Mouse (Mus musculus) lung, embryonic 16.5 days (tissue): ENCODE results near the gene Tnik. TPM values are rescaled to one million over a fixed set of nuclear protein-coding genes. Genes with fewer than 3 reads are reported as not detected.

ENCODE experiments used
- ATAC-seq: fragments of 200-750 bp; cut with Nextera tagmentation; 2 replicates; pipeline ENCODE4 v1.8.0; 2017; ENCODE audit warnings: low read depth, mild to moderate bottlenecking, moderate library complexity
- H3K27ac ChIP-seq: fragments of 300-500 bp; sonication (generic); 2 replicates; pipeline ENCODE4 v1.5.1; 2014; ENCODE audit warnings: mild to moderate bottlenecking, control low read depth, low read length
- H3K27me3 ChIP-seq: fragments of 300-500 bp; sonication (generic); 2 replicates; pipeline ENCODE4 v1.6.1; 2014; ENCODE audit warnings: low read depth, low read length, mixed read lengths; ENCODE audit not compliant: control insufficient read depth, insufficient read depth
- H3K36me3 ChIP-seq: fragments of 300-500 bp; sonication (generic); 2 replicates; pipeline ENCODE4 v1.6.1; 2014; ENCODE audit warnings: low read length; ENCODE audit not compliant: control insufficient read depth, insufficient read depth
- H3K4me1 ChIP-seq: fragments of 300-500 bp; sonication (generic); replicated peaks from 2 replicates; pipeline ENCODE4 v1.6.1; 2014; ENCODE audit warnings: low read length, mixed read lengths; ENCODE audit not compliant: control insufficient read depth, insufficient read depth
- H3K4me2 ChIP-seq: fragments of 300-500 bp; sonication (generic); 2 replicates; pipeline ENCODE4 v1.6.1; 2014; ENCODE audit warnings: low read depth, low read length, control low read depth
- H3K4me3 ChIP-seq: fragments of 300-500 bp; sonication (generic); 2 replicates; pipeline ENCODE4 v1.5.1; 2014; ENCODE audit warnings: mild to moderate bottlenecking, low read length, control low read depth
- H3K9ac ChIP-seq: fragments of 300-500 bp; sonication (generic); 2 replicates; pipeline ENCODE4 v1.6.1; 2014; ENCODE audit warnings: low read length, control low read depth
- H3K9me3 ChIP-seq: fragments of 300-500 bp; sonication (generic); 2 replicates; pipeline ENCODE4 v1.6.1; 2016; ENCODE audit warnings: low read length; ENCODE audit not compliant: control insufficient read depth
- WGBS: fragments of 180-500 bp; shearing (Covaris S2); extraction: QIAGEN DNeasy Blood & Tissue Kit; methylation state at CpG from one replicate; pipeline ENCODE4 v1.1.7; 2014; 5-methylcytosine and 5-hydroxymethylcytosine counted together
- polyA plus RNA-seq: library from polyadenylated mRNA; unstranded; fragments of >200 nt; fragmentation: Nextera tagmentation; extraction: Ambion mirVana; gene quantifications from 2 replicates; pipeline ENCODE4 v1.2.1, GENCODE M21; 2015

The Tnik gene
- polyA plus RNA-seq, 1 experiment from 2014 or later = 10.4 TPM

- no peaks in the 10 kb centered on the region for H3K9me3 ChIP-seq
- H3K36me3 ChIP-seq = no peaks in the 10 kb centered on the region
- H3K4me1 ChIP-seq = no peaks in the 10 kb centered on the region
- H3K9ac ChIP-seq = no peak overlapping the region
- H3K27ac ChIP-seq = no peak overlapping the region
- H3K27me3 ChIP-seq = no peaks in the 10 kb centered on the region
- ATAC-seq = no peak
- H3K4me2 ChIP-seq = no peak overlapping the region
- WGBS = 69% methylated on average over 6 of the region's 6 CpGs
- H3K4me3 ChIP-seq = no peak overlapping the region
These were observed 158.8 kb downstream of the Tnik start for GRCm38 (mm10) chr3:28421798-28422197.

- Histone ChIP-seq H3K4me2 (no peak overlapping the region), H3K4me1 (no peaks in the 10 kb centered on the region), H3K9ac (no peak overlapping the region), H3K9me3 (no peaks in the 10 kb centered on the region), H3K36me3 (no peaks in the 10 kb centered on the region), H3K27me3 (no peaks in the 10 kb centered on the region), H3K4me3 (no peak overlapping the region), H3K27ac (no peak overlapping the region)
- no peak for ATAC-seq
- WGBS = 76% methylated on average over 1 of the region's 1 CpGs
These were observed 159.2 kb downstream of the Tnik start for GRCm38 (mm10) chr3:28422221-28422620.

GRCm38 (mm10) chr3:28425911-28426310 lies 162.9 kb downstream of the Tnik start:
- H3K9ac ChIP-seq = no peak overlapping the region
- no peak overlapping the region for H3K4me3 ChIP-seq
- no peaks in the 10 kb centered on the region for H3K4me1 ChIP-seq
- H3K9me3 ChIP-seq = no peaks in the 10 kb centered on the region
- no peak overlapping the region for H3K4me2 ChIP-seq
- no peak for ATAC-seq
- no peak overlapping the region for H3K27ac ChIP-seq
- no peaks in the 10 kb centered on the region for H3K36me3 ChIP-seq
- WGBS = 76% methylated on average over 6 of the region's 6 CpGs
- H3K27me3 ChIP-seq = no peaks in the 10 kb centered on the region

GRCm38 (mm10) chr3:28431459-28431858 lies 168.4 kb downstream of the Tnik start:
- no peak for ATAC-seq
- 50% methylated on average over 2 of the region's 2 CpGs for whole genome bisulfite sequencing
- Histone ChIP-seq H3K9me3 (no peaks in the 10 kb centered on the region), H3K4me1 (no peaks in the 10 kb centered on the region), H3K9ac (no peak overlapping the region), H3K36me3 (no peaks in the 10 kb centered on the region), H3K4me3 (no peak overlapping the region), H3K27ac (no peak overlapping the region), H3K4me2 (no peak overlapping the region), H3K27me3 (no peaks in the 10 kb centered on the region)

GRCm38 (mm10) chr3:28432321-28432720 lies 169.3 kb downstream of the Tnik start:
- Histone ChIP-seq H3K9me3 (no peaks in the 10 kb centered on the region), H3K27me3 (no peaks in the 10 kb centered on the region), H3K4me1 (no peaks in the 10 kb centered on the region), H3K9ac (no peak overlapping the region), H3K4me3 (no peak overlapping the region), H3K4me2 (no peak overlapping the region), H3K27ac (no peak overlapping the region), H3K36me3 (no peaks in the 10 kb centered on the region)
- ATAC-seq = no peak
- 76% methylated on average over 5 of the region's 5 CpGs for WGBS

GRCm38 (mm10) chr3:28435478-28435877 lies 172.5 kb downstream of the Tnik start:
- Histone ChIP-seq H3K27me3 (no peaks in the 10 kb centered on the region), H3K4me2 (no peak overlapping the region), H3K9ac (no peak overlapping the region), H3K36me3 (no peaks in the 10 kb centered on the region), H3K27ac (no peak overlapping the region), H3K4me1 (no peaks in the 10 kb centered on the region), H3K9me3 (no peaks in the 10 kb centered on the region), H3K4me3 (no peak overlapping the region)
- 85% methylated on average over 5 of the region's 5 CpGs for WGBS
- ATAC-seq = no peak

GRCm38 (mm10) chr3:28437429-28437828 lies 174.4 kb downstream of the Tnik start:
- Histone ChIP-seq H3K36me3 (no peaks in the 10 kb centered on the region), H3K9ac (no peak overlapping the region), H3K9me3 (no peaks in the 10 kb centered on the region), H3K4me1 (no peaks in the 10 kb centered on the region; the same call in 1 of the 2 replicates), H3K27ac (no peak overlapping the region), H3K27me3 (no peaks in the 10 kb centered on the region), H3K4me3 (no peak overlapping the region), H3K4me2 (no peak overlapping the region)
- no peak for ATAC-seq
- WGBS = 63% methylated on average over 5 of the region's 5 CpGs

- 62% methylated on average over 4 of the region's 4 CpGs for WGBS
- Histone ChIP-seq H3K9me3 (no peaks in the 10 kb centered on the region), H3K27ac (no peak overlapping the region), H3K4me2 (no peak overlapping the region), H3K36me3 (no peaks in the 10 kb centered on the region), H3K27me3 (no peaks in the 10 kb centered on the region), H3K4me1 (no peaks in the 10 kb centered on the region; the same call in 1 of the 2 replicates), H3K4me3 (no peak overlapping the region), H3K9ac (no peak overlapping the region)
- ATAC-seq = no peak
These were observed 178.5 kb downstream of the Tnik start for GRCm38 (mm10) chr3:28441545-28441944.

- no peak for ATAC-seq
- Histone ChIP-seq H3K4me3 (no peak overlapping the region), H3K9me3 (peaks cover 2% of the 10 kb centered on the region; the same call in 1 of the 2 replicates), H3K27me3 (no peaks in the 10 kb centered on the region), H3K4me1 (no peaks in the 10 kb centered on the region; the same call in 1 of the 2 replicates), H3K9ac (no peak overlapping the region), H3K4me2 (no peak overlapping the region), H3K27ac (no peak overlapping the region), H3K36me3 (no peaks in the 10 kb centered on the region)
- WGBS = 78% methylated on average over 4 of the region's 4 CpGs
These were observed 179.1 kb downstream of the Tnik start for GRCm38 (mm10) chr3:28442116-28442515.

GRCm38 (mm10) chr3:28447950-28448349 lies 184.9 kb downstream of the Tnik start:
- H3K9ac ChIP-seq = no peak overlapping the region
- 60% methylated on average over 4 of the region's 4 CpGs for WGBS
- H3K27me3 ChIP-seq = no peaks in the 10 kb centered on the region
- peaks cover 2% of the 10 kb centered on the region; the same call in 1 of the 2 replicates for H3K9me3 ChIP-seq
- no peaks in the 10 kb centered on the region for H3K36me3 ChIP-seq
- ATAC-seq = no peak
- no peak overlapping the region for H3K27ac ChIP-seq
- no peak overlapping the region for H3K4me2 ChIP-seq
- H3K4me1 ChIP-seq = no peaks in the 10 kb centered on the region
- H3K4me3 ChIP-seq = no peak overlapping the region
